ENCODE assay signal across 8 mouse cellular contexts in genomic region chr8:119885612-119886011, GRCm38 (mm10). TPM values are rescaled to one million over a fixed set of nuclear protein-coding genes. Genes with fewer than 3 reads are reported as not detected.
DNase-seq lines count a peak whose midpoint lies in the region; ATAC-seq and TF ChIP-seq lines count a peak whose summit lies in the region.

No protein-coding gene starts in this region.

- no peak overlapping the region for H3K4me2 ChIP-seq in neural tube, embryonic 13.5 days
- H3K4me2 ChIP-seq in limb, embryonic 14.5 days (replicated peaks; ENCODE audit: low read depth, low read length, severe bottlenecking): no peak overlapping the region

- H3K27me3 ChIP-seq in neural tube, embryonic 13.5 days: no peaks in the 10 kb centered on the region
- H3K27me3 ChIP-seq in limb, embryonic 14.5 days (ENCODE audit: control insufficient read depth, insufficient read depth, low read length): no peaks in the 10 kb centered on the region

- no peaks in the 10 kb centered on the region for H3K9me3 ChIP-seq in neural tube, embryonic 13.5 days
- no peaks in the 10 kb centered on the region for H3K9me3 ChIP-seq in limb, embryonic 14.5 days (ENCODE audit: control insufficient read depth, low read length)

- no peak overlapping the region for H3K9ac ChIP-seq in neural tube, embryonic 13.5 days
- H3K9ac ChIP-seq in limb, embryonic 14.5 days (ENCODE audit: low read depth, low read length, severe bottlenecking): no peak overlapping the region

- H3K4me1 ChIP-seq in neural tube, embryonic 13.5 days (replicated peaks): peaks cover 13% of the 10 kb centered on the region
- no peaks in the 10 kb centered on the region for H3K4me1 ChIP-seq in limb, embryonic 14.5 days (ENCODE audit: control insufficient read depth, insufficient read depth, low read length)

- 30% methylated on average over 3 of the region's 3 CpGs for WGBS in neural tube, embryonic 13.5 days
- 33% methylated on average over 3 of the region's 3 CpGs for WGBS in limb, embryonic 14.5 days

- TF ChIP-seq POLR2A in limb, embryonic 14.5 days (IDR thresholded peaks at IDR 0.05; ENCODE audit: borderline replicate concordance, extremely low read depth, insufficient read depth, insufficient read length): no peak

- peak overlapping the region; percentile 42; the same call in 1 of the 2 replicates for H3K27ac ChIP-seq in neural tube, embryonic 13.5 days (replicated peaks)
- no peak overlapping the region for H3K27ac ChIP-seq in limb, embryonic 14.5 days (replicated peaks; ENCODE audit: low read depth, low read length)

- no peak for DNase-seq in neural tube, embryonic 10.5 days (ENCODE audit: extremely low spot score, low spot score)
- DNase-seq in cerebellum, postnatal 14 days: peak; percentile 51 to 63
- DNase-seq in heart, postnatal 14 days: peak; percentile 35 to 53
- peak; percentile 56 for DNase-seq in limb, embryonic 14.5 days (ENCODE audit: low spot score)
- DNase-seq in skeletal muscle tissue, adult 2 months (ENCODE audit: low read depth, low spot score): peak; percentile 76
- DNase-seq in testis, postnatal 14 days (ENCODE audit: low spot score): no peak
- DNase-seq in layer of hippocampus, adult 9-11 months: no peak

- no peak overlapping the region for H3K4me3 ChIP-seq in neural tube, embryonic 13.5 days
- H3K4me3 ChIP-seq in limb, embryonic 14.5 days (replicated peaks; ENCODE audit: low read length): no peak overlapping the region

- ATAC-seq in neural tube, embryonic 13.5 days (ENCODE audit: low read depth): peak; percentile 23; the same call in 1 of the 2 replicates
- no peak for ATAC-seq in limb, embryonic 14.5 days (ENCODE audit: low FRiP score, low read depth)

- intact Hi-C loops in heart, postnatal 14 days (cut with DNase I): loop anchor here (5.0 kb wide), 1 partner anchor 42 kb away; no protein-coding TSS in a partner anchor

- H3K36me3 ChIP-seq in neural tube, embryonic 13.5 days: no peaks in the 10 kb centered on the region
- no peaks in the 10 kb centered on the region for H3K36me3 ChIP-seq in limb, embryonic 14.5 days (ENCODE audit: control insufficient read depth, insufficient read depth, low read length)

RNA-seq across cellular contexts. Expression of gene Klhl36, which starts 23.5 kb away (rescaled TPM):
- 12.3 and 12.4 TPM in 2 replicates for polyA plus RNA-seq in neural tube, embryonic 13.5 days (2015; fragmentation: Nextera tagmentation; extraction: Ambion mirVana)
- 1 to 10 TPM; 3.7 TPM for total RNA-seq in heart, postnatal 14 days (2021)
- polyA plus RNA-seq in limb, embryonic 14.5 days (2012; rRNA removed): 12.1 and 16.2 TPM in 2 replicates
- polyA plus RNA-seq in limb, embryonic 14.5 days (2014; fragmentation: Nextera tagmentation; extraction: Ambion mirVana): 9.1 and 10.2 TPM in 2 replicates

RNA-seq across cellular contexts. Expression of gene Usp10, which starts 24.5 kb away (rescaled TPM):
- 116 and 125 TPM in 2 replicates for polyA plus RNA-seq in neural tube, embryonic 13.5 days (2015; fragmentation: Nextera tagmentation; extraction: Ambion mirVana)
- total RNA-seq in heart, postnatal 14 days (2021): 10 to 100 TPM; 48.1 to 49.2 TPM
- 126 and 131 TPM in 2 replicates for polyA plus RNA-seq in limb, embryonic 14.5 days (2012; rRNA removed)
- polyA plus RNA-seq in limb, embryonic 14.5 days (2014; fragmentation: Nextera tagmentation; extraction: Ambion mirVana): 95.9 and 109 TPM in 2 replicates

RNA-seq across cellular contexts. Expression of gene Gm20388, which starts 25.0 kb away (rescaled TPM):
- 0.27 TPM in 1 of 2 replicates, not detected in the other for polyA plus RNA-seq in neural tube, embryonic 13.5 days (2015; fragmentation: Nextera tagmentation; extraction: Ambion mirVana)
- under 1 TPM in 1 of 2 experiments, not detected in 1; 0.24 TPM for total RNA-seq in heart, postnatal 14 days (2021)
- polyA plus RNA-seq in limb, embryonic 14.5 days (2012; rRNA removed): 49.9 and 63.3 TPM in 2 replicates
- 1.9 TPM in 1 of 2 replicates, not detected in the other for polyA plus RNA-seq in limb, embryonic 14.5 days (2014; fragmentation: Nextera tagmentation; extraction: Ambion mirVana)

RNA-seq across cellular contexts. Expression of gene Cotl1, which starts 45.3 kb away (rescaled TPM):
- 121 and 123 TPM in 2 replicates for polyA plus RNA-seq in neural tube, embryonic 13.5 days (2015; fragmentation: Nextera tagmentation; extraction: Ambion mirVana)
- total RNA-seq in heart, postnatal 14 days (2021): 10 to 100 TPM; 26.1 to 29.3 TPM
- polyA plus RNA-seq in limb, embryonic 14.5 days (2012; rRNA removed): 147 and 196 TPM in 2 replicates
- polyA plus RNA-seq in limb, embryonic 14.5 days (2014; fragmentation: Nextera tagmentation; extraction: Ambion mirVana): 212 and 247 TPM in 2 replicates

Comparison
In these comparisons a context has a peak if more than half of its experiments do, and no peak if none do; other contexts are left out.
1. DNase-seq: peak in cerebellum, postnatal 14 days (2 of 2), heart, postnatal 14 days (2 of 2), limb, embryonic 14.5 days (single experiment) and skeletal muscle tissue, adult 2 months (single experiment); none in neural tube, embryonic 10.5 days (single experiment), testis, postnatal 14 days (single experiment) and layer of hippocampus, adult 9-11 months (single experiment).